Mouse (Mus musculus): ENCODE results near the gene Pygo2. TPM values are rescaled to one million over a fixed set of nuclear protein-coding genes. Genes with fewer than 3 reads are reported as not detected.
A peak's percentile ranks its signal among the peaks of the same experiment; 100 is the strongest.

Pygo2 gene
- polyA plus RNA-seq, 1 experiment = not detected

DNA sequence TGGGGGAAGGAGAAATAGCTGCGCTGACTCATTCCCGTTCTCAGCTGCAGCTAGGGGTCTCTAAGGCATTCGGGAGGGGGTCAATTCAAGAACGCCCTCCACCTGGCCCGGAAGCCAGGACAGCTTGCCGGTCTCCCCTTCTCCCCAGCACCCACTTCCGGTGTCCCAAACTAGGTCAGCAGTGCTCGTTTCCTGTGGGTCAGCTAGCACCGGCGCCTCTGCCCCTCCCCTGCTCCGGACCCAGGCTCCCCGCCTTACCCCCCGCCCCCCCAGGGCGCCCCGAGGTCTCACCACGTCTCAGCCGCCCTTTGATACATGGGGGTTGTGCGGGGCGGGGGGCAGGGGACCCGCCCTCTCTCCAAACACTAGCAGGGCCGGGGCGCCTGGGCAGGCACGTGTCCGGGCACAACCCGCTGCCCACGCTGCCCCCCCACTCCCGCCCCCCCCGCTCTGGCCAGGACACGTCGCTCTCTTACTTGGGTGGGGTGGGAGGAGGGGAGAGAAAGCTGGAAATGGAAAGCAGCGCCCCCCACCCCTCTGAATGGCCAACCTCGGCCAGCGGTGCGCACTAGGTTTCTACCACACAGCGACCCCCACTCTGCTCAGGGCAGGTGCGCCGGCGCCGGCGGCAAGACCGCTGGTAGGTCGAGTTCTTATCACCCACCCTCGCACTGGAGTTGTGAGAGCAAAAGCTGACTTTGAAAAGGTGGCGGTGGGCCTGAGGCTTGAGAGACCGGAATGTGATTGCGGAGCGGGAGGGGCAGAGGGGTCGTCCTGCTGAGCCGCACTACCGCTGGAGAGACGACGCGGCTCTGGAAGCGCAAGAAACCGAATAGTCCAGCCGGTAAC is 38.1 kb upstream of the Pygo2 start:
- Histone ChIP-seq H3K4me1 (ENCODE audit: control insufficient read depth, insufficient read depth, low read length) (peaks cover 56% of the 10 kb centered on the region), H3K27ac (ENCODE audit: insufficient read depth, low read depth, low read length) (no peak overlapping the region; the same call in 1 of the 2 replicates), H3K4me3 (ENCODE audit: insufficient read depth, low read depth, low read length) (peak overlapping the region; percentile 50)
- under 1% methylated on average over 56 of the region's 56 CpGs for WGBS
- TF ChIP-seq POLR2A (IDR thresholded peaks at IDR 0.05; ENCODE audit: insufficient read depth, low read depth, low read length) (no peak), CTCF (IDR thresholded peaks at IDR 0.05; ENCODE audit: insufficient read depth, low read depth, low read length) (no peak)

DNA sequence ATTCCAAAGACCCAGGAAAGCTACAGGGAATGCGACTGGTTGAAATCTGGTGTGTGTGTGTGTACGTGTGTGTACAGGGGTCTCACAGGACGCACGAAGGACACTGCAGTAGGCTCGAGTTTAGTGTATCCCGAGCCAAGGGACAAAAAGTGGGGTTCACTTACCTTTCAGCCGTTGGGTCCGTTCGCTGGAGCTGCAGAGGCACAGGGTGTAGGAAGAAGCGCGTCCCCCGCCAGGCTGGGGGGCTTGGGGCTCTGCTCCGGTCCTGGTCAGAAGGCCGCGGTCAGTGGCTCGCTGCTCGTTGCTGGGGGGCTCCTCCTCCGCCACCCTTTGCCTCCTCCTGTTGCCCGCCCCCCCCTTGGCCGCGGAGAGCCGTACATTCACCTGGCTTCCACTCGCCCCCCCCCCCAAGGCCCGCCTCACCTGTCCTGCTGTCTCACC is 37.1 kb upstream of the Pygo2 start:
- H3K27ac ChIP-seq (ENCODE audit: insufficient read depth, low read depth, low read length) = no peak overlapping the region
- WGBS = under 1% methylated on average over 24 of the region's 24 CpGs
- H3K4me1 ChIP-seq (ENCODE audit: control insufficient read depth, insufficient read depth, low read length) = peaks cover 52% of the 10 kb centered on the region
- TF ChIP-seq POLR2A (IDR thresholded peaks at IDR 0.05; ENCODE audit: insufficient read depth, low read depth, low read length) = no peak
- no peak for TF ChIP-seq CTCF (IDR thresholded peaks at IDR 0.05; ENCODE audit: insufficient read depth, low read depth, low read length)
- peak overlapping the region; percentile 50 for H3K4me3 ChIP-seq (ENCODE audit: insufficient read depth, low read depth, low read length)

DNA sequence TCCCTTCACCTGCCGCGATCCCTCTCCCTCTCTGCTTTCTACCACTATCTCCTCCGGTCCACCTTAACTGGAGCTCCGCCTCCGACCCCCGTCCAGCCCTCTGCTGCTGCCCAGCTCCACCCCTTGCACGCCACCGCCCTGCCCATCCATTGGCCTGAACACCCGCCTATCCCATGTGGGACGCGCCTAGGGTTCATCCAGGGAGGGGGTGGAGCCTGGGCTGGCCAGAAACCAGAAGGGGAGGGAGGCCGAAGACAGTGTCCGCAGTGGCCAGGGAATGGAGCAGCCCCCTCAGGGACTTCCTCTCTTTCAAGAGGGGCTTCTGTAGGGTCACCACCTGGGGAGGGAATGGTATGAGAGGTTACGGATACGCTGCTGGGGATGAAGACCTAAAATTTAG is 36.4 kb upstream of the Pygo2 start:
- TF ChIP-seq CTCF (IDR thresholded peaks at IDR 0.05; ENCODE audit: insufficient read depth, low read depth, low read length) (no peak), POLR2A (IDR thresholded peaks at IDR 0.05; ENCODE audit: insufficient read depth, low read depth, low read length) (peak; percentile 58)
- 2% methylated on average over 15 of the region's 15 CpGs for WGBS
- H3K27ac ChIP-seq (ENCODE audit: insufficient read depth, low read depth, low read length) = peak overlapping the region; percentile 83
- H3K4me3 ChIP-seq (ENCODE audit: insufficient read depth, low read depth, low read length) = peak overlapping the region; percentile 54
- H3K4me1 ChIP-seq (ENCODE audit: control insufficient read depth, insufficient read depth, low read length) = peaks cover 45% of the 10 kb centered on the region

DNA sequence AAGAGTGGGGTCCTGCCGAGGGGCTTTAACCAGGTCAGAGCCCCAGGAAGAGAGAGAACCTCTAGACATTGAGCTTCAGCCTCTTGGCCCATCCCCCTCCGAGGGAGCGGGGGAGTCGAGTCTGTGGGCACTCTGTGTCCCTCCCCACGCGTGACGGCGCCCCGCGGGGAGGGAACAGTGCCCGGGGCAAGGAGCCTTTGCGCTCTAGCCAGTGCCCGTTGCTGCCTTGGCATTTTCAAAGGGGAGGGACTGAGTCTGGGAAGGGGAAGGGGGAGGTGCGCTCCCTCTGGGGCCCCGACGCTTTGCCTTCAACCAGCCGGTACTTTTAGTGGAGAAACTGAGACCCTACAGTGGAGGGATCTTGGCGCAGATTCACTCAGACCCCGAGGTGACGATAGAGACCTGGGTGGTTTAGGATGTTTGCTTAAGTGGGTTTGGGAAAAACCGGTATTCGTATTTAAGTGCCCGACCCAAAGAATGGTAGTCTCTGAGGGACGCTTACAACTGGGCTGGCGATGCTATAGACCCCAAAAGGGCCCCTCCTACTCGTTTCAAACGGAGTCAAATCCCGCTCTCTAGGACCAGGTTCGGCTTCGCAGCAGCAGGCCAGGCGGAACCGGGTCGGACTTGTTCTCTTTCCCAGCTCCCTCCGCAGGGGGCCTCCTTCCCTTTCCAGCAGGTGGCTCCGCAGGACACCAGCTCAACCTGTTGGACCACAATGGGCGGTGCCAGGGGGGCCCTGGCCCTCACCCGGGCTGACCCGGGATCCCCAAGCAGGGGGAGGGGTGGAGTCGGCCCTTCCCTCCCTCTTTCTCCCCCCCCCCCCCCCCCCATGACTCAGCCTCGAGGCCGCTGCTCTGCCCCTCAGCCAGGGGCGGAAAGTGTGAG is 35.8 kb upstream of the Pygo2 start, which contains the start of gene Zbtb7b:
Gene Zbtb7b, minus strand, starts transcription at position 771 of the 888 bp plus-strand sequence.
- Histone ChIP-seq H3K4me1 (ENCODE audit: control insufficient read depth, insufficient read depth, low read length) (peaks cover 45% of the 10 kb centered on the region), H3K27ac (ENCODE audit: insufficient read depth, low read depth, low read length) (peak within 1 kb of the TSS; percentile 83), H3K4me3 (ENCODE audit: insufficient read depth, low read depth, low read length) (peak within 1 kb of the TSS; percentile 54)
- no peak; the same call in 1 of the 2 replicates for TF ChIP-seq POLR2A (IDR thresholded peaks at IDR 0.05; ENCODE audit: insufficient read depth, low read depth, low read length)
- TF ChIP-seq CTCF (IDR thresholded peaks at IDR 0.05; ENCODE audit: insufficient read depth, low read depth, low read length) = no peak
- WGBS = under 1% methylated on average over 42 of the region's 42 CpGs

DNA sequence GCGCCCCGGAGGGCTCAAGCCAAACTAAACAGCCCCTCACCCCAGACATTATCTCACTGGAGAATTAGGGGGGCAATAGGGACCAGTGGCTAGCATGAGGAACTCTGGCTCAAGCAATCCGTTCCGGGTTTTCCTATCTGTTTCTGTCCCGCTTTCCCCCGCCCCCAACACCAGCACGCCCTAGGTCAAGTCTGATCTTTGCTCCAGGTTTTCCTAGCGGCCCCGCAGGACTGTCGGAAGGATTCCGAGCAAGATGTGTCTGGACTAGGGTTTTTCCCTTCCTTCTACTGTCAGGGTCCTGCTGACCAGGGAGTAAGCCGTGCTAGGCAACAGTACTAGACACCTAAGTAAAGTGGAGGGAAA is 35.1 kb upstream of the Pygo2 start:
- TF ChIP-seq CTCF (IDR thresholded peaks at IDR 0.05; ENCODE audit: insufficient read depth, low read depth, low read length) = no peak
- TF ChIP-seq POLR2A (IDR thresholded peaks at IDR 0.05; ENCODE audit: insufficient read depth, low read depth, low read length) = no peak
- H3K27ac ChIP-seq (ENCODE audit: insufficient read depth, low read depth, low read length) = no peak overlapping the region
- WGBS = under 1% methylated on average over 12 of the region's 12 CpGs
- peak overlapping the region; percentile 54; the same call in 1 of the 2 replicates for H3K4me3 ChIP-seq (ENCODE audit: insufficient read depth, low read depth, low read length)
- H3K4me1 ChIP-seq (ENCODE audit: control insufficient read depth, insufficient read depth, low read length) = peaks cover 45% of the 10 kb centered on the region

DNA sequence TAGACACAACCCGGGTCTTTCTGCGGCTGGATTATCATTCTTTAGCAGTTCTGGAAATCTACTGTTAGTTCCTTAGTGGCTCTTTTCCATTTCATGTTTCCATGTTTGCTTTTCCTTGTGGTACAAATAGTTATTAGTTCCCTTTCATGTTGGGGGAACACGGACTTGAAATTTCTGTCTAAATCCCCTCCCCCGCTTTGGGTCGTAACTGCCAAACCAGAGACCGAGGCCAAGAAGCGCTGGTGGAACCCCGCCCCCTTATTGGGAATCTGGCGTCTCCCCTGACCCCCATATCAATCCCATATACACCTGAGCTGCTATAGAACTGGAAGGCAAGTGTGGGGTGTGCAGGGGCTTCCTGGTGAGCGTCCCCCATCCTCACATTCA is 34.6 kb upstream of the Pygo2 start:
- Histone ChIP-seq H3K4me1 (ENCODE audit: control insufficient read depth, insufficient read depth, low read length) (peaks cover 42% of the 10 kb centered on the region), H3K4me3 (ENCODE audit: insufficient read depth, low read depth, low read length) (peak overlapping the region; percentile 54; the same call in 1 of the 2 replicates), H3K27ac (ENCODE audit: insufficient read depth, low read depth, low read length) (no peak overlapping the region)
- WGBS = 9% methylated on average over 10 of the region's 10 CpGs
- TF ChIP-seq POLR2A (IDR thresholded peaks at IDR 0.05; ENCODE audit: insufficient read depth, low read depth, low read length) (no peak), CTCF (IDR thresholded peaks at IDR 0.05; ENCODE audit: insufficient read depth, low read depth, low read length) (no peak)

DNA sequence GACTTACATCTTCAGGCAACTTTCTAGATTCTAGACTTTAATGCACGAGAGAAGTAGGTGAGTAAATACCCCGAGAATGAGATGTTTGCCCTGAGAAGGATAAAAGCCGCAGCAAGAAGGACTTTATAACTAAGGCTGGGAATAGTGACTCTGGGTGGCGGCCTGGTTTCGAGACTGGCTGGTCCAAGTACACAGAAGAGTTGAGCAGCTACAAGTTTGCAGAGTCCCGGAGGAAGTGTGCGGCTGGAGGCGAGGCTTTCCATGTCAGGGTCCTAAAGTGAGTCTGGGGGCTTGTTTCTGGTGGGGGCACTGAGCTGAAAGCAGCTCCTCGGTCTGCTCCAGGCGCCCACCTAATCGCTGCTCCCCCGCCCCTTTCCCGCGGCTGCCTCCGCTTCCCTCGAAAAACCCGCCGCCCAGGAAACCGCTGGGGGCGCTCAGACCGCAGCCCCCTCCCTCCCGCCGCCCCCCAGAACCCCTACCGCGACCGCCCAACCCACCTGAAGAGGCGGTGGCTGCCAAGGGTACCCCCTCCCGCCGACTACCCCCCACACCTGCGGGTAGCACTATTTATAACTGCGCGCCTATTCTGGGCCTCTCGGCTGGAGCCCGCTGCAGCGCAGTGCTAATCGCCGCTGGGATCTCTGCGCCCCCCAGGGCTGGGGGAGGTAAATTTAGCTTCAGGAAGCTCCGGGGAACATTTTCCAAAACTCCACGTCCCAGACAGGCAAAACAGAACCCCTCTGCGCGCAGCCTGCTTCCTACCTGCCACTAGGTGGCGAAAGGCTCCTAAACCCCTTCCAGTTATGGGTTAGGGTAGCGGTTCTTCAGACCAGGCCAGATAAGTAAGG is 34.0 kb upstream of the Pygo2 start:
- TF ChIP-seq CTCF (IDR thresholded peaks at IDR 0.05; ENCODE audit: insufficient read depth, low read depth, low read length) (peak; percentile 84), POLR2A (IDR thresholded peaks at IDR 0.05; ENCODE audit: insufficient read depth, low read depth, low read length) (no peak)
- Histone ChIP-seq H3K27ac (ENCODE audit: insufficient read depth, low read depth, low read length) (no peak overlapping the region), H3K4me1 (ENCODE audit: control insufficient read depth, insufficient read depth, low read length) (peaks cover 37% of the 10 kb centered on the region), H3K4me3 (ENCODE audit: insufficient read depth, low read depth, low read length) (peak overlapping the region; percentile 28)
- under 1% methylated on average over 40 of the region's 44 CpGs for WGBS

DNA sequence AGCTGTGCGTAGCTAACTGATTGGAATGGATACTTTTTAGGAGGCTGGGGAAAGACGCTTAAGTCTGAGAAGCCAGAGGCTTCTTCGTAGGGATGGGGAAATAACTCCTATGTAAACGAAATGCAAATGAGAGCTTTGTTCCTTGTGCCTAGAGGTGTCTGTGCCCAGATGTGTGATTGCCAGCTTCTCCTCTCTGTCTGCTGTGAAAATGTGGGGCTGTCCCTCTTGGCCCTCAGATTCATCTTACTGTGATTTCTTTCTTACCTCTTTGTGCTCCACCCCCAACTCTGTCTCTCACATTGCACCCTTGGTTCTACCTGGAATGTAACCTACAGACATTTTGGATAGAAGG is 33.4 kb upstream of the Pygo2 start:
- WGBS = 4% methylated on average over 4 of the region's 4 CpGs
- TF ChIP-seq CTCF (IDR thresholded peaks at IDR 0.05; ENCODE audit: insufficient read depth, low read depth, low read length) (no peak), POLR2A (IDR thresholded peaks at IDR 0.05; ENCODE audit: insufficient read depth, low read depth, low read length) (no peak)
- Histone ChIP-seq H3K4me1 (ENCODE audit: control insufficient read depth, insufficient read depth, low read length) (peaks cover 32% of the 10 kb centered on the region), H3K4me3 (ENCODE audit: insufficient read depth, low read depth, low read length) (no peak overlapping the region), H3K27ac (ENCODE audit: insufficient read depth, low read depth, low read length) (no peak overlapping the region)
